Mouse (Mus musculus) liver, postnatal 0 days (tissue): ENCODE measurements around the gene Tmem86a.

Experiments used
- CTCF ChIP-seq: sonication (generic); IDR thresholded peaks from 2 replicates; pipeline ENCODE4 v1.5.1; 2016; ENCODE audit warnings: antibody characterized with exemption, low read depth
- EP300 ChIP-seq: IDR thresholded peaks from 2 replicates; pipeline ENCODE4 v1.6.1; 2016; ENCODE audit warnings: antibody characterized with exemption, low read depth, mild to moderate bottlenecking

DNA sequence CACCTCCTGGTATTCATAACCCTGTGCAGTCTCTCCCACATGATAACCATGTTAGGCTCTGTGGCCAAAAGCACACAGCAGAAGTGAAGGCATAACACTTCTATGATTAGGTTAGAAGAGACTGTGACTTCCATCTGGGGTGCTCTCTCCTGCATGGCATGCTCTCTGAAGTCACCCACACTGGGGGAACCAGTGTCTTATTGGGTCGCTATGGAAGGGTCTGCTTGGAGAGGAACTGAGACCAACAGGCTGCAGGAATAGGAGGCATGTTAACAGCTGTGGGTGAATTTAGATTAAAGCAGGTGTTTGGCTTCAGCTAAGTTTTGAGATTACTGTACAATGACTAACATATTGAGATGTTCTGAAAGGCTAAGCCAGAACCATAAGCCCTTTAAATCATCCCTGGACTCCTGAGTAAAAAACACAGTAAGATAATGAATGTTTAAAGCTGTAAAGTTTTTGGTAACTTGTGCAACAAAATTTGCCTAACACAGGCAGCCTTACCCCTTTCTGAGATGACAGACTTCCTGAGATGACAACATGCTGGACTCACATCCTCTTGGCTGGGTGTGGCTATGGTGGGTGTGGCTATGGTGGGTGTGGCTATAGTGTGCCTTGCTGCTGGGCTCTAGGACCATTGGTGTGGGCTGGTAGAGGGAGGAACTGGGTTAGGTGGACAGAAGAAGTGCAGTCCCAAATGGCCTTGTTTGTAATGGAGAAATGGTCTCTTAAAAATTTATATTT lies 53.4 kb downstream of the Tmem86a start:
- no peak for TF ChIP-seq CTCF
- TF ChIP-seq EP300: no peak
